Comparison of ENCODE assay signal across 8 mouse cellular contexts in the genomic region with DNA sequence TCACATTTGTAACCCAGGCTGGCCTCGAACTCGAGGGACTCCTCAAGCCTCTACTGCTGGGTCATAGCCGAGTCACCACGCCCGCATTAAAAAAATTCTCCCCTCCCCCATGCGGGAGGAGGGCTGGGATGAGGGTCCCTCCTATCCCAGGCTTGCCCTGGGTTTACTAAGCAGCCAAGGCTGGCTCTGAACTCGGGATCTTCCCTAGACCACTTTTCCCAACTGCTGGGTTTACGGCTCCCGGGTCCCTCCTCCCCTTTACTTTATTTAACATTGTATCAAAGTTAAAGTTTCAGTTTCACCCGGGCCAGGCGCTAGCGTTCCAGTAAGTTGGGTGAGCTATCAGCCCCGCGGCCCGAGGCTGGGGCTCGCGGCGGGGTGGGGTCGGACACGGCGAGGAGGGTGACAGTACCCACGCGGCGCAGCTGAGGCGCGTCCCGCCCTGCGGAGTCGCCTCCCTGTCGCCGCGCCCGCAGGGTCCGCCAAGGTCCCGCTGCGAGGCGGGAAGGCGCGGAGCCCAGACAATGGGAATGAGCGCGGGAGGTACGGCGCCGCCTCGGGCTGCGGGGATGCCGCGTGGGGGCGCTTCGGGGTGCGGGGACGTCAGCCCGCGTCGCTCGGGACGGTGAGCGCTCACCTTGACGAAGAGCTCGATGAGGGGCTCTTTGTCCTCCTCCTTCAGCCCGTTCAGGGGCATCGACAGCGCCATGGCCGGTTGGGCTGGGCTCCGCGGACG. TPM values are rescaled to one million over a fixed set of nuclear protein-coding genes. Genes with fewer than 3 reads are reported as not detected.
A peak's percentile ranks its signal among the peaks of the same experiment; 100 is the strongest.
DNase-seq lines count a peak whose midpoint lies in the region; ATAC-seq and TF ChIP-seq lines count a peak whose summit lies in the region.

No protein-coding gene starts in this region.

- WGBS in embryonic facial prominence, embryonic 10.5 days = under 1% methylated on average over 67 of the region's 67 CpGs
- under 1% methylated on average over 67 of the region's 67 CpGs for WGBS in kidney, adult 2 months
- under 1% methylated on average over 66 of the region's 67 CpGs for WGBS in lung, embryonic 15.5 days

- ATAC-seq in lung, embryonic 15.5 days (ENCODE audit: borderline replicate concordance, extremely low read depth, low FRiP score, low TSS enrichment) = peak; percentile 45

- H3K4me2 ChIP-seq in lung, embryonic 15.5 days = peak overlapping the region; percentile 61

- no peaks in the 10 kb centered on the region for H3K9me3 ChIP-seq in embryonic facial prominence, embryonic 10.5 days
- H3K9me3 ChIP-seq in lung, embryonic 15.5 days = no peaks in the 10 kb centered on the region

- peaks cover 29% of the 10 kb centered on the region for H3K27me3 ChIP-seq in embryonic facial prominence, embryonic 10.5 days (replicated peaks; ENCODE audit: low read depth, poor library complexity, severe bottlenecking)
- H3K27me3 ChIP-seq in kidney, adult 2 months (replicated peaks; ENCODE audit: control insufficient read depth, insufficient read depth, low read length) = no peaks in the 10 kb centered on the region
- H3K27me3 ChIP-seq in lung, embryonic 15.5 days = no peaks in the 10 kb centered on the region

- peaks cover 53% of the 10 kb centered on the region for H3K4me1 ChIP-seq in embryonic facial prominence, embryonic 10.5 days
- H3K4me1 ChIP-seq in kidney, adult 2 months (ENCODE audit: control insufficient read depth, insufficient read depth, low read length) = peaks cover 39% of the 10 kb centered on the region
- peaks cover 47% of the 10 kb centered on the region for H3K4me1 ChIP-seq in lung, embryonic 15.5 days

- H3K4me3 ChIP-seq in embryonic facial prominence, embryonic 10.5 days = peak overlapping the region; percentile 96
- H3K4me3 ChIP-seq in kidney, adult 2 months (ENCODE audit: insufficient read depth, low read depth, low read length) = peak overlapping the region; percentile 79
- H3K4me3 ChIP-seq in lung, embryonic 15.5 days = peak overlapping the region; percentile 96

- H3K27ac ChIP-seq in embryonic facial prominence, embryonic 10.5 days (replicated peaks) = peak overlapping the region; percentile 98
- peak overlapping the region; percentile 83 for H3K27ac ChIP-seq in kidney, adult 2 months (ENCODE audit: insufficient read depth, low read depth, low read length)
- peak overlapping the region; percentile 97 for H3K27ac ChIP-seq in lung, embryonic 15.5 days

- DNase-seq in CD4-positive, CD25-positive, alpha-beta regulatory T cell, adult 2 months (ENCODE audit: low read depth, low spot score) = peak; percentile 70
- peak; percentile 33 for DNase-seq in adipocyte (ENCODE audit: low spot score)
- DNase-seq in embryonic facial prominence, embryonic 10.5 days (ENCODE audit: low spot score) = peak; percentile 73
- peak; percentile 76 for DNase-seq in heart, adult 8-10 months (ENCODE audit: low spot score)
- peak; percentile 80 for DNase-seq in kidney, adult 2 months
- DNase-seq in ovary, postnatal 10 days (ENCODE audit: low spot score) = peak; percentile 25
- no peak for DNase-seq in Muller cell, postnatal 12 days (ENCODE audit: inconsistent ontology term)

- H3K9ac ChIP-seq in lung, embryonic 15.5 days = peak overlapping the region; percentile 96

- peaks cover 29% of the 10 kb centered on the region for H3K36me3 ChIP-seq in embryonic facial prominence, embryonic 10.5 days (replicated peaks)
- H3K36me3 ChIP-seq in kidney, adult 2 months (ENCODE audit: control insufficient read depth, insufficient read depth, low read length) = no peaks in the 10 kb centered on the region
- H3K36me3 ChIP-seq in lung, embryonic 15.5 days = no peaks in the 10 kb centered on the region

- TF ChIP-seq CTCF in kidney, adult 2 months (conservative IDR thresholded peaks at IDR 0.05; ENCODE audit: insufficient read depth, insufficient read length, low read depth, low read length) = no peak

- no peak for TF ChIP-seq POLR2A in kidney, adult 2 months (IDR thresholded peaks at IDR 0.05; ENCODE audit: low read depth, low read length)

RNA-seq across cellular contexts. Expression of a gene that starts 0.6 kb away (rescaled TPM):
- polyA plus RNA-seq in embryonic facial prominence, embryonic 10.5 days (2016; fragmentation: Nextera tagmentation; extraction: Ambion mirVana) = 207 and 211 TPM in 2 replicates
- 100 to 1,000 TPM; 236 to 258 (median 249) TPM for total RNA-seq in heart, adult 8-10 months (2022)
- 86.6 and 91.1 TPM in 2 replicates for polyA plus RNA-seq in kidney, adult 2 months (2012; rRNA removed)
- polyA plus RNA-seq in lung, embryonic 15.5 days (2015; fragmentation: Nextera tagmentation; extraction: Ambion mirVana) = 181 and 185 TPM in 2 replicates
